Mouse (Mus musculus): ENCODE results near the gene Pdgfb. TPM values are rescaled to one million over a fixed set of nuclear protein-coding genes. Genes with fewer than 3 reads are reported as not detected.

Gene Pdgfb
- polyA plus RNA-seq, 1 experiment, result 0.08 TPM

GRCm38 (mm10) chr15:80014031-80014320, 801 bp downstream of the Pdgfb start:
- TF ChIP-seq GATA1 (IDR thresholded peaks at IDR 0.05; ENCODE audit: low read length), result no peak
- Histone ChIP-seq H3K4me3 (replicated peaks) (peak overlapping the region; percentile 30), H3K4me1 (ENCODE audit: control insufficient read depth) (peaks cover 24% of the 10 kb centered on the region), H3K9me3 (ENCODE audit: control insufficient read depth, low read length) (peaks cover 2% of the 10 kb centered on the region; the same call in 1 of the 2 replicates), H3K27me3 (ENCODE audit: control insufficient read depth) (peaks cover 69% of the 10 kb centered on the region), H3K36me3 (ENCODE audit: control insufficient read depth) (no peaks in the 10 kb centered on the region)

DNA sequence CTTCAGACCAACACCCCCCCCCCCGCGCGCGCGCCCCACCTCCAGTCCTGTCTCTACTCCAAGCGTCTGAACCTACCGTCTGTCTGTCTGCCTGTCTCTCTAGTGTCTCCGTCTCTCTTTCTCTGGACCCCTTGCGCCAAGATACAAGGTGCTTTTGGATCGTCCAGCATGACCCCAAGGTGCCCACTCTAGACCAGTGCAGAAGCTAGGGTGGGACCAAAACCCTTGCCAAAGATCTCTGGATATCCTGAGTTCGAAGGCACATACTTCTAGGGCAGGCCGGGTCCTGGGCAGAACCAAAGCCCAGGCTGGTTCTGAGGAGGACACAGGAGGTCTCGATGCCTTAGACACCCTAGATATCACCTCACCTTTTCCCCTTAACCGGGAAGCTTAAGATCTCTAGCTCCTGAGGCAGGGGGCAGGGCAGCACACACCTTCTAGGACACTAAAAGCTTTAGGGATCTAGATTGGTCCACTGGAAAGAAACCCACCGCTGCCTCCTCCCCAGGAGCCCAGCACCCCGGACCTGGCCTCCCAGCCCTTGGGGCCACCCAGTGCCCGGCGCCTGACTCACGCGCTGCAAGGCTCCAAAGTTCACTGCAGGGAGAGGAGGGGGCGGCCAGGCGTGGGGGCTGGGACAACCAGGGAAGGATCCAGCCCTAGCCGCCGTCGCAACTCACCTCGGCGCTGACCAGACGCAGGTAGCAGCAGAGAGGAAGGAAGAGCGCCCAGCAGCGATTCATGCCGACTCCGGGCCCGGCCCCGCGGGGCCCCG, 1.3 kb downstream of the Pdgfb start:
- H3K4me1 ChIP-seq (ENCODE audit: control insufficient read depth), result peaks cover 24% of the 10 kb centered on the region
- TF ChIP-seq GATA1 (IDR thresholded peaks at IDR 0.05; ENCODE audit: low read length), result no peak
- H3K36me3 ChIP-seq (ENCODE audit: control insufficient read depth), result no peaks in the 10 kb centered on the region
- peak overlapping the region; percentile 38 for H3K4me3 ChIP-seq (replicated peaks)
- H3K27me3 ChIP-seq (ENCODE audit: control insufficient read depth), result peaks cover 70% of the 10 kb centered on the region
- peaks cover 2% of the 10 kb centered on the region; the same call in 1 of the 2 replicates for H3K9me3 ChIP-seq (ENCODE audit: control insufficient read depth, low read length)

DNA sequence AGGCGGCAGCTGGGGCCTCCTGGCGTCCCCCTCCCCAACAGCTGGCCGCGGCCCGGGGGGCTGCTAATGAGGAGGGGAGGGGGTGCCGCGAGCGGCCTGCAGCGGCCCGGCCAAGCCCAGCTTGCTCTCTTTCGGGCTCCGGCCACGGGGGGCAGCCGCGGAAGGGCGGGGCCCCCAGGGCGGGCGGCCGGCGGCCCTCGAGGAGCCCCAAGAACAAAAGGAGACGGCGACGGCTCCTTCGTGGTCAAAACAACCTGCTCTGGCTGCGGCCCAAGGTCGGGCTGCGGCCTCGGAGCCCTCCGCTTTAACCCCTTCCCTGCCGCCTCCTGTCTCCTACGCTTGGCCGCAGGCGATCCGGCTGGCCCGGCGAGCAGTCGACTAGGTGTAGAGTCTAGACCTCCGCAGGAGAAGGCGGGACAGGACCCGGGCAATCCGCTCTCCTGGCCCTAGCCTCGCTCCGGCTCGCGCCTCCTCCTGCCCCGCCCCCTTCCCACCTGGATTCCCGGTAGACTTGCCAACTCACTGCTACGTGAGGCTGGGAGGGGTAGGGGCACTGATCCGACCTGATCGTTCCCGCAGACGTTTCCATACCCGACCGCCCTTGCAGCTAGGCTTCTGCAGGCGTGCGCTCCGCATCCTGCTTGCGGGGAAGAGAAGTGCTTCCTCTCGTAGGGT, 2.1 kb downstream of the Pdgfb start:
- Histone ChIP-seq H3K4me3 (replicated peaks) (peak overlapping the region; percentile 38), H3K4me1 (ENCODE audit: control insufficient read depth) (peaks cover 24% of the 10 kb centered on the region)
- no peak for TF ChIP-seq GATA1 (IDR thresholded peaks at IDR 0.05; ENCODE audit: low read length)

GRCm38 (mm10) chr15:80011778-80012526, 2.8 kb downstream of the Pdgfb start:
- Histone ChIP-seq H3K9me3 (ENCODE audit: control insufficient read depth, low read length) (peaks cover 2% of the 10 kb centered on the region; the same call in 1 of the 2 replicates), H3K36me3 (ENCODE audit: control insufficient read depth) (no peaks in the 10 kb centered on the region), H3K4me3 (replicated peaks) (peak overlapping the region; percentile 38), H3K27me3 (ENCODE audit: control insufficient read depth) (peaks cover 71% of the 10 kb centered on the region), H3K4me1 (ENCODE audit: control insufficient read depth) (peaks cover 23% of the 10 kb centered on the region)
- TF ChIP-seq GATA1 (IDR thresholded peaks at IDR 0.05; ENCODE audit: low read length) (no peak), TAL1 (IDR thresholded peaks at IDR 0.05; ENCODE audit: low read length) (no peak)

More for the DNA sequence above, 2.1 kb downstream of the Pdgfb start:
- no peaks in the 10 kb centered on the region for H3K36me3 ChIP-seq (ENCODE audit: control insufficient read depth)
- H3K27me3 ChIP-seq (ENCODE audit: control insufficient read depth), result peaks cover 71% of the 10 kb centered on the region
- H3K9me3 ChIP-seq (ENCODE audit: control insufficient read depth, low read length), result peaks cover 2% of the 10 kb centered on the region; the same call in 1 of the 2 replicates

GRCm38 (mm10) chr15:80011194-80011593, 3.6 kb downstream of the Pdgfb start:
- Histone ChIP-seq H3K4me1 (ENCODE audit: control insufficient read depth) (peaks cover 16% of the 10 kb centered on the region), H3K36me3 (ENCODE audit: control insufficient read depth) (no peaks in the 10 kb centered on the region), H3K4me3 (replicated peaks) (no peak overlapping the region), H3K27me3 (ENCODE audit: control insufficient read depth) (peaks cover 75% of the 10 kb centered on the region), H3K9me3 (ENCODE audit: control insufficient read depth, low read length) (peaks cover 2% of the 10 kb centered on the region; the same call in 1 of the 2 replicates)
- TF ChIP-seq TAL1 (IDR thresholded peaks at IDR 0.05; ENCODE audit: low read length) (no peak), GATA1 (IDR thresholded peaks at IDR 0.05; ENCODE audit: low read length) (no peak)

- TF ChIP-seq TAL1 (IDR thresholded peaks at IDR 0.05; ENCODE audit: low read length) (no peak), GATA1 (IDR thresholded peaks at IDR 0.05; ENCODE audit: low read length) (no peak)
- H3K4me3 ChIP-seq (replicated peaks), result no peak overlapping the region
- peaks cover 2% of the 10 kb centered on the region; the same call in 1 of the 2 replicates for H3K9me3 ChIP-seq (ENCODE audit: control insufficient read depth, low read length)
- H3K27me3 ChIP-seq (ENCODE audit: control insufficient read depth), result peaks cover 74% of the 10 kb centered on the region
- H3K36me3 ChIP-seq (ENCODE audit: control insufficient read depth), result no peaks in the 10 kb centered on the region
- H3K4me1 ChIP-seq (ENCODE audit: control insufficient read depth), result peaks cover 7% of the 10 kb centered on the region
These were observed 4.6 kb downstream of the Pdgfb start for GRCm38 (mm10) chr15:80010182-80010558.

DNA sequence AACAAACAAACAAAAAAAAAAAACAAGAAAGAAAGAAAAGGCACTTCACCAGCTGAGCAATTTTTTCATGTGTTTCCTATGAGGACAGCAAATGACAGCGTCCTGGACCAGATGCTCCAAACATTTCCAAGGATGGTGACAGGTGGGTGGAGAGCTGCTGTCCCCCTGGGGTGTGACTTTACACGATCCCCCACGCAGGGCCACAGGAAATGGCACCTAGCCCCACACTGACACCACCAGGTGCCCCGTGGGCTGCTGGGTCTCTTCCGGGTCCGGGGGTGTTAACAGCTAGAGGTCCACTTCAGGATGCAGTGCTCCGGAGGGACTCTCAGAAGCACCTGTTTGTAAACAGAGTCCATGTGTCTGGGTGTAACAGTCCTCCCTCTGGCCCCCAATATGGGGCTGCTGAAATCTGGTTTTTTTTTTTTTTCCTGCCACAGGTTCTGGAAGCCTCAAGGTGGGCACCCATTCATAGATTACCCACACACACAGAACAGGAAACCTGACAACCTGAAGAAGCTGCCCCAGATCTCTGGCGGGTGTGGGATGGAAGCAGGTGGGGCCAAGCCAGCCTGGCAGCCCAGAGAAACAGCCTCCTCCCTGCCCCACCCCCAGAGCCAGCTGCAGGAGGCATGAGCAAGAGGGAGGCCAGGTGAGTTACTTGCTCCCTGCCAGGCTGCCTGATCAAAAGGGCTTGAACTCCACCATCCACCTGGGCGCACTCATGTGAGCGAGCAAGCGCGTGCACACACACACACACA, 5.2 kb downstream of the Pdgfb start:
- Histone ChIP-seq H3K9me3 (ENCODE audit: control insufficient read depth, low read length) (peaks cover 2% of the 10 kb centered on the region; the same call in 1 of the 2 replicates), H3K36me3 (ENCODE audit: control insufficient read depth) (no peaks in the 10 kb centered on the region), H3K27me3 (ENCODE audit: control insufficient read depth) (peaks cover 72% of the 10 kb centered on the region), H3K4me3 (replicated peaks) (no peak overlapping the region), H3K4me1 (ENCODE audit: control insufficient read depth) (peaks cover 6% of the 10 kb centered on the region)
- no peak for TF ChIP-seq GATA1 (IDR thresholded peaks at IDR 0.05; ENCODE audit: low read length)
- TF ChIP-seq TAL1 (IDR thresholded peaks at IDR 0.05; ENCODE audit: low read length), result no peak

DNA sequence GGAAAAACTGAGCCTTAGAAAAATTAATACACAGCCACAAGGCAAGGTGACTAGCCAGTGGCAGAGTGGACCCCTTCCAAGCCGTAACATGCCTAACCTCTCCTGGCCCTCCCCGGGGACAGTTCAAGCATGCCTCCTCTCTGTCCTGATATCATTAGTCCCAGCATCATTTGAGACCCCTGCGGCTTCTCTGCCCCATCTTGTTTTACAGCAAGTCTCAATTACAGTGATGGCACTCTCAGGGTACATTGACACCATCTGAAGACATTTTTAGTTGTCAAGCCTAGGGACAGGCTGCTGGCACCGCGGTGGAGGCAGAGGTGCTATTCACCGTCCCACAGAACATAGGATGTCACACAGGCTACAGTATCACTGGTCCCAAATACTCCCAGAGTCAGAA, 6.3 kb downstream of the Pdgfb start:
- peaks cover 6% of the 10 kb centered on the region for H3K4me1 ChIP-seq (ENCODE audit: control insufficient read depth)
- H3K9me3 ChIP-seq (ENCODE audit: control insufficient read depth, low read length), result peaks cover 2% of the 10 kb centered on the region; the same call in 1 of the 2 replicates
- TF ChIP-seq GATA1 (IDR thresholded peaks at IDR 0.05; ENCODE audit: low read length), result no peak
- no peak for TF ChIP-seq TAL1 (IDR thresholded peaks at IDR 0.05; ENCODE audit: low read length)
- no peak overlapping the region for H3K4me3 ChIP-seq (replicated peaks)
- peaks cover 61% of the 10 kb centered on the region for H3K27me3 ChIP-seq (ENCODE audit: control insufficient read depth)
- no peaks in the 10 kb centered on the region for H3K36me3 ChIP-seq (ENCODE audit: control insufficient read depth)

All from erythroblast, embryonic 14.5 days (primary cell).